Mouse (Mus musculus) limb, embryonic 11.5 days (tissue): ENCODE results near the gene 5730455P16Rik. TPM values are rescaled to one million over a fixed set of nuclear protein-coding genes. Genes with fewer than 3 reads are reported as not detected.
A peak's percentile ranks its signal among the peaks of the same experiment; 100 is the strongest.
"Not testable (repeated sequence)": the region's sequence is repeated elsewhere in the genome, so short reads cannot be mapped to it uniquely, and the experiment has no call there.

ENCODE experiments used
- ATAC-seq: fragments of 200-750 bp; cut with Nextera tagmentation; 2 replicates; pipeline ENCODE4 v1.8.0; 2017; ENCODE audit warnings: low read depth; ENCODE audit not compliant: insufficient number of reproducible peaks, low FRiP score, low TSS enrichment
- DNase-seq: peaks from one replicate; pipeline ENCODE4 v3.0.0-alpha.2; 2015; ENCODE audit warnings: low spot score
- H3K27ac ChIP-seq: fragments of 300-500 bp; sonication (generic); replicated peaks from 2 replicates; pipeline ENCODE4 v1.5.1; 2014; ENCODE audit warnings: low read depth, mild to moderate bottlenecking, low read length
- H3K27me3 ChIP-seq: fragments of 300-500 bp; sonication (generic); 2 replicates; pipeline ENCODE4 v1.6.1; 2014; ENCODE audit warnings: mild to moderate bottlenecking, low read length, mixed read lengths; ENCODE audit not compliant: control insufficient read depth, insufficient read depth
- H3K36me3 ChIP-seq: fragments of 300-500 bp; sonication (generic); 2 replicates; pipeline ENCODE4 v1.6.1; 2014; ENCODE audit warnings: mild to moderate bottlenecking, low read length, moderate library complexity, mixed read lengths; ENCODE audit not compliant: control insufficient read depth, insufficient read depth
- H3K4me1 ChIP-seq: fragments of 300-500 bp; sonication (generic); 2 replicates; pipeline ENCODE4 v1.6.1; 2014; ENCODE audit warnings: low read length, mixed read lengths; ENCODE audit not compliant: control insufficient read depth, insufficient read depth
- H3K4me2 ChIP-seq: fragments of 300-500 bp; sonication (generic); 2 replicates; pipeline ENCODE4 v1.6.1; 2014; ENCODE audit warnings: low read depth, mild to moderate bottlenecking, moderate library complexity; ENCODE audit not compliant: severe bottlenecking
- H3K4me3 ChIP-seq: fragments of 300-500 bp; sonication (generic); 2 replicates; pipeline ENCODE4 v1.5.1; 2014; ENCODE audit warnings: low read depth, low read length
- H3K9ac ChIP-seq: fragments of 300-500 bp; sonication (generic); 2 replicates; pipeline ENCODE4 v1.6.1; 2014; ENCODE audit warnings: mild to moderate bottlenecking, low read length
- H3K9me3 ChIP-seq: fragments of 300-500 bp; sonication (generic); 2 replicates; pipeline ENCODE4 v1.6.1; 2016; ENCODE audit warnings: low read length; ENCODE audit not compliant: control insufficient read depth
- WGBS: fragments of 180-500 bp; shearing (Covaris S2); extraction: QIAGEN DNeasy Blood & Tissue Kit; methylation state at CpG from one replicate; pipeline ENCODE4 v1.1.7; 2014; 5-methylcytosine and 5-hydroxymethylcytosine counted together
- polyA plus RNA-seq: library from polyadenylated mRNA; unstranded; fragments of >200 nt; fragmentation: Nextera tagmentation; extraction: Ambion mirVana; gene quantifications from 2 replicates; pipeline ENCODE4 v1.2.1, GENCODE M21; 2014

The 5730455P16Rik gene
- 23.2 and 25.9 TPM in 2 replicates for polyA plus RNA-seq

- Histone ChIP-seq H3K4me1 (peaks cover 3% of the 10 kb centered on the region; the same call in 1 of the 2 replicates), H3K9me3 (no peaks in the 10 kb centered on the region), H3K9ac (peak within 1 kb of the TSS; percentile 96), H3K27me3 (no peaks in the 10 kb centered on the region), H3K27ac (peak within 1 kb of the TSS; percentile 62), H3K36me3 (no peaks in the 10 kb centered on the region; the same call in 1 of the 2 replicates), H3K4me2 (peak within 1 kb of the TSS; percentile 86), H3K4me3 (peak within 1 kb of the TSS; percentile 91)
- DNase-seq (peak; percentile 90), ATAC-seq (peak; percentile 78; the same call in 1 of the 2 replicates)
- WGBS: 2% methylated on average over 43 of the region's 43 CpGs
Observed at GRCm38 (mm10) chr11:80377712-80378451, at the start of gene 5730455P16Rik. Gene 5730455P16Rik, minus strand, starts transcription at chr11:80378034.

DNA sequence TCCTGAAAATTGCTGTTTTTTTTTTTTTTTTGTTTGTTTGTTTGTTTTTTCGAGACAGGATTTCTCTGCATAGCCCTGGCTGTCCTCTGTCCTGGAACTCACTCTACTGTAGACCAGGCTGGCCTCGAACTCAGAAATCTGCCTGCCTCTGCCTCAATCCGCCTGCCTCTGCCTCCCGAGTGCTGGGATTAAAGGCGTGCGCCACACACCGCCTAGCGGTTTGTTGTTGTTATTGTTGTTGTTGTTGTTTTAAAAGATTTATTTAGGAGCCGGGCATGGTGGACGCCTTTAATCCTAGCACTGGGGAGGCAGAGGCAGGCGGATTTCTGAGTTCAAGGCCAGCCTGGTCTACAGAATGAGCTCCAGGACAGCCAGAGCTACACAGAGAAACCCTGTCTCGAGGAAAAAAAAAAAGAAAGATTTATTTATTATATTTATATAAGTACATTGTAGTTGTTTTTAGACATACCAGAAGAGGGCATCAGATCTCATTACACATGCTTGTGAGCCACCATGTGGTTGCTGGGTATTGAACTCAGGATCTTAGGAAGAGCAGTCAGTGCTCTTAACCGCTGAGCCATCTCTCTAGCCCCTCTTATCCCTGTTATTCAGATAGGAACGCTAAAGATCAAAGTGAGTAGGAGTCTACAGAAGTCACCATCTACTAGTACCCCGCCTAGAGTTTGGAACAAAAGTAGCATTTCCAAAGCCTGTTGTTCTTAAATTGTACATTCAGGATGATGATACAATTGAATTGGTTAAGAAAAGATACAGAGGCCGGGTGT, 48.4 kb upstream of the 5730455P16Rik start:
- H3K27ac ChIP-seq, H3K9ac ChIP-seq, H3K4me1 ChIP-seq, H3K27me3 ChIP-seq, H3K4me2 ChIP-seq, H3K9me3 ChIP-seq, H3K4me3 ChIP-seq, H3K36me3 ChIP-seq, ATAC-seq, DNase-seq: not testable (repeated sequence)
- 79% methylated on average over 16 of the region's 16 CpGs for WGBS

DNA sequence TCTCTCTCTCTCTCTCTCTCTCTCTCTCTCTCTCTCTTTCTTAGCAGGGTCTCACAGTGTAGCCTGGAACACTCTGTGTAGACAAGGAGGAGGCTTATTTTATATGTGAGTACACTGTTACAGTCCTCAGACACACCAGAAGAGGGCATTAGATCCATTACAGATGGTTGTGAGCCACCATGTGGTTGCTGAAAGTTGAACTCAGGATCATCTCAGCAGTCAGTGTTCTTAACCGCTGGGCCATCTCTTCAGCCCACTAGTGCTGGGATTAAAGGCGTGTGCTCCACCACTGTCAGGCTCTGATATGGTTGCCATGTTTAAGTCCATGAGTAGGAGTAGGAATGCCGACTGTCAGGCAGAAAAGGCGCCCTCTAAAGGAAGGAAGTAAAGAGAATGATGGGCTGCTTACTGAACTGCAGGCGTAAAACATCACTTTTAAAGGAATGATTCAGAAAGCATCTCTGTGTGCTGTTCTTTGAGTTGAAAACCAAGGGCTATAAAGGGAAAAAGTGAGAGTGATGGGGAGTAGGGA, 47.5 kb upstream of the 5730455P16Rik start:
- Histone ChIP-seq H3K36me3 (no peaks in the 10 kb centered on the region), H3K4me2 (no peak overlapping the region), H3K4me3 (no peak overlapping the region), H3K27me3 (no peaks in the 10 kb centered on the region), H3K4me1 (no peaks in the 10 kb centered on the region; the same call in 1 of the 2 replicates), H3K27ac (no peak overlapping the region), H3K9ac (no peak overlapping the region), H3K9me3 (no peaks in the 10 kb centered on the region)
- 66% methylated on average over 5 of the region's 5 CpGs for WGBS
- ATAC-seq: no peak
- DNase-seq: no peak

DNA sequence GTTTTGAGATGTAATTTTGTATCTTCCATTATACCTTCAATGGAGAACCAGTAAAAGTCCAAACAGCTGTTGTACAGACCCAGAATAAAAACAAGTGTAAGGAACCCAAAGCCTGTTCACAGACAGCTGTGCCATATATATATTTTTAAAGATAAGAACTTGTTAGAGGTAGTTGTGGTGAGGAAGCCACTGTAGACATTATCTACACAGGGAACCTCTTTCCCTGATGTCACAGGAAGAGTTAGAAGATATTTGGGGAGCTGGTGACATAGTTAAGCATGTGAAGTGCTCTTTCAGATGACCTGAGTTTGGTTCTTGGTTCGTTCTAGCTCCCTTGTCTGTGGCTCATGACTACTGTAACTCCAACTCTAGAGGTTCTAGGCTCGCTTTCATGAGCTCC, 46.9 kb upstream of the 5730455P16Rik start:
- no peak for ATAC-seq
- Histone ChIP-seq H3K36me3 (no peaks in the 10 kb centered on the region), H3K4me3 (no peak overlapping the region), H3K27ac (no peak overlapping the region), H3K9me3 (no peaks in the 10 kb centered on the region), H3K27me3 (no peaks in the 10 kb centered on the region), H3K4me2 (no peak overlapping the region), H3K9ac (no peak overlapping the region), H3K4me1 (no peaks in the 10 kb centered on the region; the same call in 1 of the 2 replicates)
- 80% methylated on average over 2 of the region's 2 CpGs for WGBS
- no peak for DNase-seq

DNA sequence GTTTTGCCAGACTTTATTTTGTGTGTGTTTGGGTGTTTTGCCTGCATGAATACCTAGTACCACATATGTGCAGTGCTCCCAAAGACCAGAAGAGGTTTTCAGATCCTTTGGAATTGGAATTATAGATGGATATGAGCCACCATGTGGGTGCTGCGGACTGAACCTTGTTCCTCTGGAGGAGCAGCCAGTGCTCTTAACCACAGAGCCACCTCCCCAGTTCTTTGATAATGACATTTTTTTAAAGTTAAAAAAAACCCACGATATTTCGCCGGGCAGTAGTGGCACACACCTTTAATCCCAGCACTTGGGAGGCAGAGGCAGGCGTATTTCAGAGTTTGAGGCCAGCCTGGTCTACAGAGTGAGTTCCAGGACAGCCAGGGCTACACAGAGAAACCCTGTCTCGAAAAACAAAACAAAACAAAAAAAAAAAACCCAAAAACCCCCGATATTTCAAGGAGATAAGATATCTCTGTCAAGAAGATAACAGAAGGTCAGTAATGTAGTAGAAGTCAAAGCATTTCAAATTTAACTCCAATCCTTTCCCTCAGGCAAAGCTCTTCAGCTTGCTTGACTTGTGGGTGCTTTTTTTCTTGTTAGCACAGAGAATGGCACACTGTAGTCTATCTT, 43.7 kb upstream of the 5730455P16Rik start:
- Histone ChIP-seq H3K4me3 (no peak overlapping the region), H3K4me1 (no peaks in the 10 kb centered on the region), H3K4me2 (no peak overlapping the region), H3K36me3 (no peaks in the 10 kb centered on the region; the same call in 1 of the 2 replicates), H3K27ac (no peak overlapping the region), H3K27me3 (no peaks in the 10 kb centered on the region), H3K9me3 (no peaks in the 10 kb centered on the region), H3K9ac (no peak overlapping the region)
- ATAC-seq: no peak
- no peak for DNase-seq
- 87% methylated on average over 7 of the region's 7 CpGs for WGBS

DNA sequence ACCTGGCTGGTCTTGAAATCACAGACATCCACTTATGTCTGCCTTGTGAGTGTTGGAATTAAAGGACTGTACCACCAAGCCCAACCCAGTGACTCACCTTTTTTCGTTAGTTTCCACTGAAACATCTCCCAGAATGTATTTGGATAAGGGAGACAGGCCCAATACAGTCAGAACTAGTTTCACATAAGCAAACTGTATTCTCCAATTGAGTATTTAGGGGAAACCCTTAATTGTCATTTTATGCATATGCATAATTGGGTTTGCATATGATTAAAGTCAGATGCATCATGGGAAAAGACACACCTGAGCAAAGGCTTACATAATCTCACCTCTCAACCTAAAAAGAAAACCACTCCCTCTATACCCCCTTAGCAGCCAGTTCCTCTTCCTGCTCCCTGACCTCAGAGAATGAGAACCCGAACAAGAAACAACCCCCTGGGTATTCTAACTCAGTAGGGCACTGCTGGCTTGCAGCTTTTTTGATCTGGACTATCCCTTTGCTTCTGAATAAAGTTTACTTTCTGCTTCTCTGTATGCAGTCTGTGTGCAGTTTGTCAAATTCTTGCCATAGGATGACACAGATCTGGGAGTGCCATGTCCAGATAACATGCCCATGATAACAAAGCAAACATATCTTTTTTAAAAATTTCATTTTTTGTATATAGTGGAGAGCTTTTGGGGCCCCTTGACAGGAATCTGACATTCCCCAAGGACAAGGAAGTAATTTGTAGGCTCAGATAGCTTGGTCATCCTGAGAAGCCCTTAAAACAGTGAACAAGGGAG, 42.6 kb upstream of the 5730455P16Rik start:
- no peaks in the 10 kb centered on the region for H3K9me3 ChIP-seq
- H3K4me1 ChIP-seq: no peaks in the 10 kb centered on the region
- H3K9ac ChIP-seq: no peak overlapping the region
- WGBS: 67% methylated on average over 2 of the region's 2 CpGs
- DNase-seq (no peak), ATAC-seq (no peak)
- no peak overlapping the region for H3K4me3 ChIP-seq
- H3K4me2 ChIP-seq: no peak overlapping the region
- H3K36me3 ChIP-seq: no peaks in the 10 kb centered on the region; the same call in 1 of the 2 replicates
- no peaks in the 10 kb centered on the region for H3K27me3 ChIP-seq
- H3K27ac ChIP-seq: no peak overlapping the region

GRCm38 (mm10) chr11:80419743-80420142, 41.9 kb upstream of the 5730455P16Rik start:
- Histone ChIP-seq H3K4me3 (no peak overlapping the region), H3K4me2 (no peak overlapping the region), H3K9ac (no peak overlapping the region), H3K36me3 (no peaks in the 10 kb centered on the region; the same call in none of the 2 replicates), H3K27ac (no peak overlapping the region), H3K9me3 (no peaks in the 10 kb centered on the region), H3K27me3 (no peaks in the 10 kb centered on the region), H3K4me1 (no peaks in the 10 kb centered on the region)
- ATAC-seq (no peak), DNase-seq (no peak)
- WGBS: 89% methylated on average over 1 of the region's 1 CpGs
